Mouse (Mus musculus): ENCODE measurements around the gene Bckdha.

- TF ChIP-seq CTCF (IDR thresholded peaks at IDR 0.05 in 2 of 3, conservative IDR thresholded peaks at IDR 0.05 in 1 of 3; ENCODE audit: control insufficient read depth in 1 of 3, insufficient read depth in 1 of 3, low read depth in 2 of 3, low read length in 3 of 3, poor library complexity in 1 of 3, severe bottlenecking in 1 of 3) = no peak
- TF ChIP-seq RAD21 (IDR thresholded peaks at IDR 0.05; ENCODE audit: low read depth, low read length) = no peak
- TF ChIP-seq E2F4 (IDR thresholded peaks at IDR 0.05; ENCODE audit: borderline replicate concordance, low read depth, low read length) = no peak
- no peak for TF ChIP-seq TAL1 (IDR thresholded peaks at IDR 0.05; ENCODE audit: low read length)
- TF ChIP-seq USF1 (IDR thresholded peaks at IDR 0.05; ENCODE audit: low read depth, low read length) = no peak
- TF ChIP-seq ZNF384 (IDR thresholded peaks at IDR 0.05; ENCODE audit: low read depth, low read length) = no peak
- TF ChIP-seq SMC3 (IDR thresholded peaks at IDR 0.05; ENCODE audit: low read depth, low read length) = no peak
- TF ChIP-seq POLR2A (IDR thresholded peaks at IDR 0.05; ENCODE audit: control insufficient read depth in 1 of 2, insufficient read depth in 1 of 2, low read depth in 1 of 2, low read length in 2 of 2, poor library complexity in 1 of 2) = no peak
These were observed 10.4 kb upstream of the Bckdha start for GRCm38 (mm10) chr7:25669158-25669557.

Measured in MEL (cell line).